Comparison of ENCODE assay signal across 8 mouse cellular contexts in genomic region chr13:64153083-64153682, GRCm38 (mm10). TPM values are rescaled to one million over a fixed set of nuclear protein-coding genes. Genes with fewer than 3 reads are reported as not detected.
DNase-seq lines count a peak whose midpoint lies in the region; ATAC-seq lines count a peak whose summit lies in the region.

Zfp367 (minus strand) TSS chr13:64153202.

- peak within 1 kb of the TSS; percentile 84 for H3K9ac ChIP-seq in lung, embryonic 16.5 days (ENCODE audit: low read length)

- H3K27me3 ChIP-seq in lung, embryonic 16.5 days (ENCODE audit: control insufficient read depth, insufficient read depth, low read depth, low read length): no peaks in the 10 kb centered on the region

- H3K9me3 ChIP-seq in lung, embryonic 16.5 days (ENCODE audit: control insufficient read depth, low read length): no peaks in the 10 kb centered on the region

- peak within 1 kb of the TSS; percentile 94 for H3K27ac ChIP-seq in lung, embryonic 16.5 days (ENCODE audit: low read length)

- H3K4me2 ChIP-seq in lung, embryonic 16.5 days (ENCODE audit: low read depth, low read length): peak within 1 kb of the TSS; percentile 75

- WGBS in lung, embryonic 16.5 days: under 1% methylated on average over 56 of the region's 56 CpGs

- peak; percentile 93 to 94 for ATAC-seq in hematopoietic stem cell, adult 5-6 weeks (replicated peaks in 1 of 2; ENCODE audit: insufficient read depth in 1 of 2, low FRiP score in 2 of 2, low TSS enrichment in 1 of 2, low read depth in 1 of 2, poor library complexity in 2 of 2, severe bottlenecking in 2 of 2)
- peak; percentile 97 for ATAC-seq in lung, embryonic 16.5 days (ENCODE audit: low read depth)

- H3K4me3 ChIP-seq in lung, embryonic 16.5 days (ENCODE audit: low read length): peak within 1 kb of the TSS; percentile 97

- H3K4me1 ChIP-seq in lung, embryonic 16.5 days (replicated peaks; ENCODE audit: control insufficient read depth, insufficient read depth, low read length): peaks cover 22% of the 10 kb centered on the region

- H3K36me3 ChIP-seq in lung, embryonic 16.5 days (ENCODE audit: control insufficient read depth, insufficient read depth, low read length): no peaks in the 10 kb centered on the region

- DNase-seq in MEL-GATA-1-ER (ENCODE audit: extremely low read depth, low read depth): peak; percentile 98
- peak; percentile 94 for DNase-seq in cerebellum, adult 8-10 months
- peak; percentile 98 for DNase-seq in forelimb bud, embryonic 11.5 days (ENCODE audit: low read depth, low spot score)
- DNase-seq in layer of hippocampus, adult 9-10 months (ENCODE audit: low spot score): peak; percentile 93
- peak; percentile 83 for DNase-seq in ovary, postnatal 10 days (ENCODE audit: low spot score)
- DNase-seq in thymus, postnatal 10 days (ENCODE audit: low spot score in 2 of 2): peak; percentile 99 to 100

RNA-seq across cellular contexts. Expression of gene Zfp367, which starts in this region (rescaled TPM):
- 70.6 and 125 TPM in 2 replicates for total RNA-seq in hematopoietic stem cell, adult 5-6 weeks (2017)
- 22.9 and 24.1 TPM in 2 replicates for polyA plus RNA-seq in lung, embryonic 16.5 days (2015; fragmentation: Nextera tagmentation; extraction: Ambion mirVana)

Comparison
In these comparisons a context has a peak if more than half of its experiments do, and no peak if none do; other contexts are left out.
1. Peak in every context shown above with its lines: DNase-seq, ATAC-seq, H3K4me3 ChIP-seq and H3K27ac ChIP-seq.